Mouse (Mus musculus): ENCODE results near the gene 1700024P04Rik.

1700024P04Rik gene

GRCm38 (mm10) chr13:98977070-98977785 lies 7.1 kb downstream of the 1700024P04Rik start:
- TF ChIP-seq GATA4 (IDR thresholded peaks at IDR 0.05; ENCODE audit: insufficient replicate concordance, low read length): no peak

- no peak for TF ChIP-seq GATA4 (IDR thresholded peaks at IDR 0.05; ENCODE audit: insufficient replicate concordance, low read length)
Observed at GRCm38 (mm10) chr13:98972090-98972489, 12.3 kb downstream of the 1700024P04Rik start.

DNA sequence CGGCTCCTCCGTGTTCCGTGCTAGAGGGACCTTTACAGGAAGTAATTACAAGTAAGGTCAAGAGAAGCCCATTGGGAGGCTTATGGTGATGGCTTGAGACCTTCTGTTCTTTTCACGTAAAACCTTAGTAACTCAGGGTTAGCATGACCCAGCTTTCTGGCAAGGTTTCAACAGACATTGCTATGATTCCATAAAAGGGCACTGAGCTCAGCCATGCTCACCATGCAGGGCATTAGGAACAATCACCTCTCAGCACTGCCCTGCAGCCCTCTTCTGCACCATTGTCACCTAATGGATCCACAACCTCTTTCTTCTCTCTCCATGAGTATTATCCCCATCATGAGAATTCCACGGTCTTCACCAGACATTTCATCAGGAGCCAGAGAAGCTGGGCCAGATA lies 12.7 kb downstream of the 1700024P04Rik start:
- no peak for TF ChIP-seq GATA4 (IDR thresholded peaks at IDR 0.05; ENCODE audit: insufficient replicate concordance, low read length)

- TF ChIP-seq GATA4 (IDR thresholded peaks at IDR 0.05; ENCODE audit: insufficient replicate concordance, low read length): peak; percentile 91
Observed at GRCm38 (mm10) chr13:98968517-98968916, 15.8 kb downstream of the 1700024P04Rik start.

GRCm38 (mm10) chr13:98967942-98968341 lies 16.4 kb downstream of the 1700024P04Rik start:
- no peak for TF ChIP-seq GATA4 (IDR thresholded peaks at IDR 0.05; ENCODE audit: insufficient replicate concordance, low read length)

DNA sequence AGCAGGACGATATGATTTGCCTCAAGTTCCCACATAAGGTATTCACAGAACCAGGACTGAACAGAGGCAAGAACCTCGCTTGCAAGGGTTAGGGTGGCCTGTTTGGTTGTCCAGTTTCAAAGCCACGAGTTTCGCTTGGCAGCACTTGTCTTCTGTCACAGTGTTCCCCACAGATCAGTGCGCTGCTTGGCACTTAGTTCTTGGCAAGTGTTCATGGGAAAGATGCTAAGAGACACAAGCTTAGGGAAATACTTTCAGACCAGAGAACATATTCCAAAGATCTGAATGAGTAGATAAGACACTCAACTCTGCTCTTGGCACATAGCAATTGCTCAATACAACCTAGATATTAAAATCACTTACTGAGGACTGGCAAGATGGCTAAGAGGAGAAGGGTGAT lies 17.8 kb downstream of the 1700024P04Rik start:
- TF ChIP-seq GATA4 (IDR thresholded peaks at IDR 0.05; ENCODE audit: insufficient replicate concordance, low read length): peak; percentile 42; the same call in 1 of the 2 replicates

GRCm38 (mm10) chr13:98963612-98964011 lies 20.8 kb downstream of the 1700024P04Rik start:
- TF ChIP-seq GATA4 (IDR thresholded peaks at IDR 0.05; ENCODE audit: insufficient replicate concordance, low read length): no peak

DNA sequence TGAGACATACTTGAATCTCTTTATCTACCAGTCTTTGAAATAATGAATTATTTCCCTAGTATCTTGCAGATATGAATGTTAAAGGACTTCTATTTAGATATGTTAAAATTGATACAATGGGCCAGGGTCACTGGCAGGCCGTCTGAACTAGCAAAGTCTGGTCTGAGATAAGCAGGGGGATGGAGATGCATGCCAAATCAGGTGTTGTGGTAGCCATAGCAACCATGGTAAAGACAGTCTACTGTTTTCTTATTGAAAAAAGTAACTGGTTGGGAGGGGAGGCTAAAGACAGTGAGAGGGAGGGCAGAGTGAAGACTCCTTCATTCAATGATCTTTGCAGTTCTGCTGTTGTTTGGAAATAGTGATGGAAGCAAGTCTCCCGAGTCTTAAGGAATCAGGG lies 26.2 kb downstream of the 1700024P04Rik start:
- no peak for TF ChIP-seq GATA4 (IDR thresholded peaks at IDR 0.05; ENCODE audit: insufficient replicate concordance, low read length)

DNA sequence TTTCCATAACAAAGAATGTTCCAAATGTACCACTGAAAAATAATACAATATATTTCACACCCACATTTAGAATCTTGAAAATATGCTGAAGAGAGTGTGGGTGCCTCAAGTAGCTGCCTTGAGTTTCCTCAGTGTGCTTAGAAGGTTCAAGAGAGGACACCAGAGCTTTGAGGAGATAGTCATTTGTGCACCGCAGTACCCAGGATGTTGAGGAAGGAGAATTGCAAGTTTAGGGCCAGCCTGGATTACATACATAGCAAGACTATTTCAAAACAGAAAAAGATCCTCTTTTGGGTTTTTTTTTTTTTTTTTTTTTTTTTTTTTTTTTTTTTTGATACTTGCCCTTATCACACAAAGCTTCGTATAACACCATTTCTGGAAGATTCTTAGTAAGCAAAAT lies 28.2 kb downstream of the 1700024P04Rik start:
- no peak for TF ChIP-seq GATA4 (IDR thresholded peaks at IDR 0.05; ENCODE audit: insufficient replicate concordance, low read length)

GRCm38 (mm10) chr13:98955676-98956075 lies 28.7 kb downstream of the 1700024P04Rik start:
- TF ChIP-seq GATA4 (IDR thresholded peaks at IDR 0.05; ENCODE audit: insufficient replicate concordance, low read length): no peak

GRCm38 (mm10) chr13:98955226-98955625 lies 29.1 kb downstream of the 1700024P04Rik start:
- TF ChIP-seq GATA4 (IDR thresholded peaks at IDR 0.05; ENCODE audit: insufficient replicate concordance, low read length): no peak; the same call in 1 of the 2 replicates

GRCm38 (mm10) chr13:98953830-98954229 lies 30.5 kb downstream of the 1700024P04Rik start:
- no peak for TF ChIP-seq GATA4 (IDR thresholded peaks at IDR 0.05; ENCODE audit: insufficient replicate concordance, low read length)

DNA sequence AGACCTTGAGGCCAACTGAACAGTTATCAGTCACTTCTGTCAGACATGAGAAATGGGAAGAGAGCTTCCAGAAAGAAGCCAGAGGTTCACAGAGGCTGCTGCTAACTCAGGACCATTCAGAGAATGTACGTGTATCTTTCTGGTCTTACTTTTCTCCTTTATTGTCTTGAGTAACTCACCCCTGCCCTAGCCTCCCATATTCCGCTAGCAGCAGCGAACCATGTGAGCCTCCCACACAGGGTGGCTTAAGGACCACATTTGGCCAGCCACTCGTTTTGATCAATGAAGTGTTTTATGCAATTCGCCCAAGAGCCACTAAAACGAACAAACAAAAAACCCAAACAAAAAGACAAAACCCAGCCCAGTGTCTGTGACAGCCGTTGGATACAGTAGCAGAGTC lies 32.4 kb downstream of the 1700024P04Rik start:
- no peak for TF ChIP-seq GATA4 (IDR thresholded peaks at IDR 0.05; ENCODE audit: insufficient replicate concordance, low read length)

- TF ChIP-seq GATA4 (IDR thresholded peaks at IDR 0.05; ENCODE audit: insufficient replicate concordance, low read length): no peak
Observed at GRCm38 (mm10) chr13:98948146-98948545, 36.2 kb downstream of the 1700024P04Rik start.

- no peak for TF ChIP-seq GATA4 (IDR thresholded peaks at IDR 0.05; ENCODE audit: insufficient replicate concordance, low read length)
Observed at GRCm38 (mm10) chr13:98946434-98946833, 37.9 kb downstream of the 1700024P04Rik start.

DNA sequence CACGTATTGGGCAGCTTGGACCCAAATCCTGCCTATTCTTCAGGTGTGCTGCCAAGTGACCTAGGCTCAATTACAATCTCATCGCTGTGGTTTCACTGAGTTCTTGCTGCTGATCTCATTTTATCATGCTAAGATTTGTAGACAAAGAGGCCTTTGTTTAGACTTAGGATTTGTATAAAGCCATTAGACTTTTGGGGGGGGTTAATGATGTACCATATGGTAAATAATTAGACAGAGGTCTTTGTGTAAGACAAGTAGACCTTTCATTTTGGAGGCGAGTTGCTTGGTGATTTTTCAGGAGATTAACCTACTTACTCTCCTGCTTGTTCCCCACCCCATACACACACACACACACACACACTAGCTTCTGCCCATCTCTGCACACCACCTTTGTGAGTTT lies 38.5 kb downstream of the 1700024P04Rik start:
- TF ChIP-seq GATA4 (IDR thresholded peaks at IDR 0.05; ENCODE audit: insufficient replicate concordance, low read length): no peak

- no peak for TF ChIP-seq GATA4 (IDR thresholded peaks at IDR 0.05; ENCODE audit: insufficient replicate concordance, low read length)
Observed at GRCm38 (mm10) chr13:98945381-98945780, 39.0 kb downstream of the 1700024P04Rik start.

Data from liver, adult (tissue).